Mouse (Mus musculus) forebrain, postnatal 0 days (tissue): ENCODE data around the gene Tmem217. TPM values are rescaled to one million over a fixed set of nuclear protein-coding genes. Genes with fewer than 3 reads are reported as not detected.

Experiments used
- ATAC-seq: fragments of 200-750 bp; cut with Nextera tagmentation; 2 replicates; pipeline ENCODE4 v1.8.0; 2017; ENCODE audit warnings: mild to moderate bottlenecking, moderate library complexity
- DNase-seq: peaks from one replicate; pipeline ENCODE4 v3.0.0-alpha.2; 2015
- H3K27ac ChIP-seq: fragments of 300-500 bp; sonication (generic); 2 replicates; pipeline ENCODE4 v1.5.1; 2014; ENCODE audit warnings: low read depth, mild to moderate bottlenecking, antibody characterized with exemption, low read length, moderate library complexity, mixed read lengths
- H3K27me3 ChIP-seq: fragments of 300-500 bp; sonication (generic); 2 replicates; pipeline ENCODE4 v1.6.1; 2014; ENCODE audit warnings: mild to moderate bottlenecking, low read length, mixed read lengths; ENCODE audit not compliant: insufficient read depth
- H3K36me3 ChIP-seq: fragments of 300-500 bp; sonication (generic); 2 replicates; pipeline ENCODE4 v1.6.1; 2014; ENCODE audit warnings: mild to moderate bottlenecking, moderate library complexity; ENCODE audit not compliant: insufficient read depth
- H3K4me1 ChIP-seq: fragments of 300-500 bp; sonication (generic); 2 replicates; pipeline ENCODE4 v1.6.1; 2014; ENCODE audit warnings: antibody characterized with exemption; ENCODE audit not compliant: insufficient read depth
- H3K4me2 ChIP-seq: fragments of 300-500 bp; sonication (generic); 2 replicates; pipeline ENCODE4 v1.6.1; 2014; ENCODE audit warnings: low read depth, mild to moderate bottlenecking, moderate library complexity
- H3K4me3 ChIP-seq: fragments of 300-500 bp; sonication (generic); 2 replicates; pipeline ENCODE4 v1.5.1; 2014; ENCODE audit warnings: low read depth, low read length, mixed read lengths
- H3K9ac ChIP-seq: fragments of 300-500 bp; sonication (generic); 2 replicates; pipeline ENCODE4 v1.6.1; 2014; ENCODE audit warnings: mild to moderate bottlenecking
- H3K9me3 ChIP-seq: fragments of 300-500 bp; sonication (generic); 2 replicates; pipeline ENCODE4 v1.6.1; 2016; ENCODE audit warnings: low read length
- CTCF ChIP-seq: sonication (generic); IDR thresholded peaks from 2 replicates; pipeline ENCODE4 v1.5.1; 2016; ENCODE audit warnings: antibody characterized with exemption, control low read depth, low read depth
- WGBS: fragments of 180-500 bp; shearing (Covaris S2); extraction: QIAGEN DNeasy Blood & Tissue Kit; methylation state at CpG from one replicate; pipeline ENCODE4 v1.1.7; 2014; 5-methylcytosine and 5-hydroxymethylcytosine counted together
- polyA plus RNA-seq: library from polyadenylated mRNA; unstranded; fragments of >200 nt; fragmentation: Nextera tagmentation; extraction: Ambion mirVana; gene quantifications from 2 replicates; pipeline ENCODE4 v1.2.1, GENCODE M21; 2015
- total RNA-seq: library from RNA; depleted of rRNA; stranded (reverse); fragments of >200 nt; gene quantifications from 2 replicates; pipeline ENCODE4 v1.2.3, GENCODE M21; 2014

Gene Tmem217
- total and polyA plus RNA-seq, 2 experiments from 2014 or later, result 0.74 TPM; not detected in 1

- peak within 1 kb of the TSS; percentile 85 for H3K4me3 ChIP-seq
- H3K9me3 ChIP-seq, result no peaks in the 10 kb centered on the region
- no peak within 1 kb of the TSS for H3K27ac ChIP-seq
- peak; percentile 100 for ATAC-seq
- peak; percentile 93 for DNase-seq
- peak within 1 kb of the TSS; percentile 91 for H3K9ac ChIP-seq
- no peaks in the 10 kb centered on the region for H3K27me3 ChIP-seq
- no peaks in the 10 kb centered on the region for H3K36me3 ChIP-seq
- 2% methylated on average over 41 of the region's 44 CpGs for WGBS
- TF ChIP-seq CTCF, result no peak
- H3K4me2 ChIP-seq, result peak within 1 kb of the TSS; percentile 96
- H3K4me1 ChIP-seq, result peaks cover 13% of the 10 kb centered on the region
These were observed 2.4 kb downstream of the Tmem217 start, which contains the start of the genes Gm17657 and Tbc1d22b for GRCm38 (mm10) chr17:29549543-29550428. TSS of gene Gm17657 (minus strand) at chr17:29549638. TSS of gene Tbc1d22b (plus strand) at chr17:29549785.

GRCm38 (mm10) chr17:29548994-29549393, 3.2 kb downstream of the Tmem217 start:
- Histone ChIP-seq H3K4me2 (peak overlapping the region; percentile 96), H3K27ac (no peak overlapping the region), H3K9ac (no peak overlapping the region), H3K4me3 (peak overlapping the region; percentile 85), H3K36me3 (no peaks in the 10 kb centered on the region), H3K27me3 (no peaks in the 10 kb centered on the region), H3K4me1 (peaks cover 13% of the 10 kb centered on the region), H3K9me3 (no peaks in the 10 kb centered on the region)
- peak; percentile 26 for ATAC-seq
- 0 out of 2 replicates have a peak, but pooled peaks have one; percentile 10 for TF ChIP-seq CTCF
- WGBS, result 46% methylated on average over 8 of the region's 8 CpGs
- no peak for DNase-seq

- Histone ChIP-seq H3K4me3 (no peak overlapping the region), H3K27ac (no peak overlapping the region), H3K27me3 (no peaks in the 10 kb centered on the region), H3K9ac (no peak overlapping the region), H3K36me3 (no peaks in the 10 kb centered on the region), H3K4me2 (no peak overlapping the region), H3K9me3 (no peaks in the 10 kb centered on the region), H3K4me1 (peaks cover 13% of the 10 kb centered on the region)
- DNase-seq, result no peak
- no peak for ATAC-seq
- WGBS, result 69% methylated on average over 3 of the region's 3 CpGs
- TF ChIP-seq CTCF, result no peak
These were observed 3.7 kb downstream of the Tmem217 start for GRCm38 (mm10) chr17:29548494-29548893.

- H3K9ac ChIP-seq, result no peak overlapping the region
- no peaks in the 10 kb centered on the region for H3K27me3 ChIP-seq
- H3K36me3 ChIP-seq, result no peaks in the 10 kb centered on the region
- DNase-seq (no peak), ATAC-seq (no peak)
- H3K4me2 ChIP-seq, result no peak overlapping the region
- H3K27ac ChIP-seq, result no peak overlapping the region
- no peaks in the 10 kb centered on the region for H3K9me3 ChIP-seq
- no peak overlapping the region for H3K4me3 ChIP-seq
- TF ChIP-seq CTCF, result no peak
- 92% methylated on average over 5 of the region's 5 CpGs for WGBS
- peaks cover 3% of the 10 kb centered on the region; the same call in 1 of the 2 replicates for H3K4me1 ChIP-seq
These were observed 6.9 kb downstream of the Tmem217 start for GRCm38 (mm10) chr17:29545241-29545640.

GRCm38 (mm10) chr17:29544064-29544463, 8.1 kb downstream of the Tmem217 start:
- DNase-seq, result no peak
- H3K27ac ChIP-seq, result no peak overlapping the region
- no peaks in the 10 kb centered on the region for H3K9me3 ChIP-seq
- H3K4me3 ChIP-seq, result no peak overlapping the region
- WGBS, result 87% methylated on average over 2 of the region's 2 CpGs
- no peaks in the 10 kb centered on the region for H3K4me1 ChIP-seq
- no peak overlapping the region for H3K4me2 ChIP-seq
- TF ChIP-seq CTCF, result no peak
- no peaks in the 10 kb centered on the region for H3K27me3 ChIP-seq
- ATAC-seq, result no peak
- no peak overlapping the region for H3K9ac ChIP-seq
- H3K36me3 ChIP-seq, result no peaks in the 10 kb centered on the region

- Histone ChIP-seq H3K4me2 (no peak overlapping the region), H3K4me3 (no peak overlapping the region), H3K27ac (no peak overlapping the region), H3K36me3 (no peaks in the 10 kb centered on the region), H3K27me3 (no peaks in the 10 kb centered on the region), H3K4me1 (no peaks in the 10 kb centered on the region), H3K9ac (no peak overlapping the region), H3K9me3 (no peaks in the 10 kb centered on the region)
- DNase-seq (peak; percentile 41), ATAC-seq (no peak)
- TF ChIP-seq CTCF, result no peak
- WGBS, result 73% methylated on average over 19 of the region's 19 CpGs
These were observed 9.1 kb downstream of the Tmem217 start for GRCm38 (mm10) chr17:29542831-29543690.

- H3K4me3 ChIP-seq, result no peak overlapping the region
- no peak for ATAC-seq
- peak; percentile 42 for DNase-seq
- WGBS, result 56% methylated on average over 14 of the region's 14 CpGs
- TF ChIP-seq CTCF, result no peak
- H3K36me3 ChIP-seq, result no peaks in the 10 kb centered on the region
- no peak overlapping the region for H3K4me2 ChIP-seq
- no peaks in the 10 kb centered on the region for H3K4me1 ChIP-seq
- H3K9me3 ChIP-seq, result no peaks in the 10 kb centered on the region
- H3K27ac ChIP-seq, result no peak overlapping the region
- no peaks in the 10 kb centered on the region for H3K27me3 ChIP-seq
- no peak overlapping the region for H3K9ac ChIP-seq
These were observed 10.8 kb downstream of the Tmem217 start for GRCm38 (mm10) chr17:29541419-29541818.
